Mouse (Mus musculus) E14TG2a.4 (cell line): ENCODE data around the gene Svs5.

Experiments
- CTCF ChIP-seq: conservative IDR thresholded peaks from 2 replicates; pipeline ENCODE4 v1.5.1; 2014; ENCODE audit warnings: low read length
- NANOG ChIP-seq: IDR thresholded peaks from 2 replicates; pipeline ENCODE4 v1.6.1; 2014; ENCODE audit warnings: borderline replicate concordance, low read length, mixed read lengths

DNA sequence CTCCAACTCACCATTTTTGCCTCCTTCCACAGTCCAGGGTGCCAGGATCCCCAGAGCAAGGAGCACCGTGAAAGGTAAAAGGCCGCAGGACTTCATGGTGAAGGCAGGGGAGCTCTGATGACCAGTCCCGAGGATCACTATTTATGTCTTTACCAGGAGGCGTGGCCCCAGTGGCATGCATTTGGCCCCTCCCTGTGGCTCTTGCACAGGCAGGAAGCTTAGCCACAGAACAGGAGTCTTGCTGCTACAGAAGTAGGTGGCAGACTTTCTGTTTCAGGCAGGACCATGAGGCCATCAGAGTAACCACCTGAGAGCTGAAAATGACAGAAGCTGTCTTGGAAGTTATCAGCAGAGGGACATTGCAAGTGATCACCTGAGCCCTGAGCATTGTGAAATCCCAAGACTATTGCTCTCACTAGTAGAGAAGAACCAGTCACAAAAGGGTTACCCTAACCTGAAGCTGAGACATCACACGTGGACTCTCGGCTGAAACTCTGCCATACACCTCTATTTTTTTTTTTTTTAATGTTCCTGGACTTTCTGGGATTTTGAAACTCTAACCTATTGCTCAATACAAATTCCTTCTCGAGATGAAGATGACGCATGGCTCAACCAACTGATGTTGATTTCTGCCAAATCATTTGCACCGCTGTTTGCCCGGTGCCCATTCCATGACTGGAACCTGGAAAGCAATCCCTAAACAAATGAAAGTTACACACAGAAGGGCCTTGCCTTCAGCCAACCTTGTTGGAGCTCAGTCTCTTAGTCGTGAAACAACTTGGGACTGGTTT lies 23.8 kb downstream of the Svs5 start:
- TF ChIP-seq CTCF = no peak
- TF ChIP-seq NANOG = no peak
